Mouse (Mus musculus): ENCODE measurements around the gene Bpifb5.
"Not testable (repeated sequence)": the region's sequence is repeated elsewhere in the genome, so short reads cannot be mapped to it uniquely, and the experiment has no call there.

Gene Bpifb5

GRCm38 (mm10) chr2:154223265-154223916 lies at the start of gene Bpifb5:
Bpifb5 (plus strand) TSS chr2:154223742.
- peak; percentile 81 for DNase-seq (ENCODE audit: low spot score)

DNA sequence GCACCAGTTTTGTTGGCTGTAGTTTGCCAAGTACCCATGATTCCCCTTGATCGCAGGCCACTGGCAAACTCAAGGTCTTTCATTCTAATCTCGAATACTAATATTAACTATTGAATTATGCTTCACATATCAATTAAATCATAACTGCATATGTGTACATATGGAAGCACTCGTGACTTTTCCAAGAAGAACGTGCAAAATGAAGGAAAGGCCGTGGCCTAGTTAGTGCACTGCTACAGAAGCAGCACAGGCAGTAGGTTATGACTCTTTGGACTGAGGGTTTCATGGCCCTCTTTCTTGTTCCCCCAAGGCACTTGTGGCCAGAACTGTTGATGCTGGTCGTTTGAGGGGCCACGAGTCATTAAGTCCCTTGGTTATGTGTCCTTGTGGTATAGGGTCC lies 41.6 kb upstream of the Bpifb5 start:
- not testable (repeated sequence) for DNase-seq (ENCODE audit: low spot score)

DNA sequence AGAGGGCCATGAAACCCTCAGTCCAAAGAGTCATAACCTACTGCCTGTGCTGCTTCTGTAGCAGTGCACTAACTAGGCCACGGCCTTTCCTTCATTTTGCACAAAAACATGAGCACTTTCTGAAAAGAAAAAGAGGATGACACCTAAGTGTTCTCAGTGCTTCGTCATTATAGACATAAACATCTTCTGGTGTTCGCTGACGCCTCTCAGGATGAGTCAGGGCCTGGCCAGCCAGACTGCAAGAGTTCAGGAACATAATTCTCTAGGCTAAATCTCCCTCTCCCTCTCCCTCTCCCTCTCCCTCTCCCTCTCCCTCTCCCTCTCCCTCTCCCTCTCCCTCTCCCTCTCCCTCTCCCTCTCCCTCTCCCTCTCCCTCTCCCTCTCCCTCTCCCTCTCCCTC lies 40.5 kb upstream of the Bpifb5 start:
- not testable (repeated sequence) for DNase-seq (ENCODE audit: low spot score)

- DNase-seq (ENCODE audit: low spot score) = no peak
These were observed 38.2 kb upstream of the Bpifb5 start for GRCm38 (mm10) chr2:154185319-154185718.

DNA sequence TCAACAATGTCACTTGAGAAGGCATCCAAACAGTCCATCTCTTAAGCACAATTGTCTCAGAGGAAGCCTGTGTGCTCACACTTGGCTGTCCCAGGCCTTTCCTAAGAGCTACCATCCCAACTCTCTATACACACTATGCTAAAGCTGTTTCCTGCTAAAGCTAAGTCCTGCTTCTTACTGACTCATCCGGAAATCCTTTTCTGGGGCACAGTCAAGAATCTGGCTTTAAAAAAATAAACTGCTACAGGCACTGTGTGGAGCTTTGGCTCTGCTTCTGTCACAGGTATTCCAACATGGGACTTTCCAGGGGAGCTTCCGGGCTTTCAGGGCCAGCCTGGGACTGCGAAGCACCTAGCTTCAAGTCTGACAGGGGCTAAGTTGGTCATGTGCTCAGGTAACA lies 37.8 kb upstream of the Bpifb5 start:
- DNase-seq (ENCODE audit: low spot score) = no peak

- DNase-seq (ENCODE audit: low spot score) = peak; percentile 50
These were observed 36.1 kb upstream of the Bpifb5 start for GRCm38 (mm10) chr2:154187468-154187867.

DNA sequence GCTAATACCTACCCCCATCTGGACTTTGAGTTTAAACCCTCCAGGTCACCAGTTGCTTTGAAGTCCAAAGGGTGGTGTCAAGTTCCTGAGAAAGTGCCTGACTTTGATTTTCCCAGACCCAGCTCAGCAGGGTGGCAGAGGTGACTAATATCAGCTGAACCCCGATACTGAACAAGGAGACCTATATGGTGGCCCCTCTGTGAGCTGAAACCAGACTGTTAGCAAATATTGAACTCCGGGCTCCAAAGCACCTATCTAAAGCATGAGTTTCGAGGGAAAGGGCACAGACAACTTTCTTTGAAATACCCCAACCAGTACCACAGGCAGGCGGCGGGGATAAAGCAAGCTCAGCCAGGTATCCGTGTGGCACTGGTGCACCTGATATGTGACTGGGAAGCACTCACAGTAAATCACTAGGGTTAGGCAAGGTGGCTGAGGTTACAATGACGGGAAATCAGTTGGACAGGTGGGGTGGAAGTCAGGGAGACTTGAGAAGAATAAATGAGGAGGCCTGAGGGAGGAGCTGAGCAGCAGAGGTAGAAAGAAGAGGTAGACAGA lies 33.6 kb upstream of the Bpifb5 start:
- DNase-seq (ENCODE audit: low spot score) = no peak

GRCm38 (mm10) chr2:154190546-154191258 lies 32.8 kb upstream of the Bpifb5 start, which contains the start of gene Bpifb1:
Bpifb1 (plus strand) TSS chr2:154190818.
- no peak for DNase-seq (ENCODE audit: low spot score)

- no peak for DNase-seq (ENCODE audit: low spot score)
These were observed 31.4 kb upstream of the Bpifb5 start for GRCm38 (mm10) chr2:154192141-154192540.

- no peak for DNase-seq (ENCODE audit: low spot score)
These were observed 30.5 kb upstream of the Bpifb5 start for GRCm38 (mm10) chr2:154193071-154193470.

- no peak for DNase-seq (ENCODE audit: low spot score)
These were observed 29.5 kb upstream of the Bpifb5 start for GRCm38 (mm10) chr2:154193994-154194504.

DNA sequence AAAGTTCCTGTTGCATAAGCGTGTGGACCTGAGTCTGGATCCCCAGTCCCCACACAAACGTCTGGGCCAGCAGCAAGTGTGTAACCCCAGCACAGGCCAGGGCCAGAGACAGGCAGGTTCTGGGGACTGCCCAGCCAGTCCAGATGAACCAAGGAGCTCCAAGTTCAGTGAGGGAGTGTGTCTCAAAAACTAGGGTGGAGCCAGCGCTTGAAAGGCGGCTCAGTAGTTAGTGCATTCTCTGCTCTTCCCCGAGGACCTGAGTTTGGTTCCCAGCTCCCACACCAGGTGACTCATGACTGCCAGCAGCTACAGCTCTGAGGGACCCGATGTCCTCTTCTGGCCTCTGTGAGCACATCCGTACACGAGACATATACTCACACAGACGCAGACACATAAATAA lies 26.5 kb upstream of the Bpifb5 start:
- DNase-seq (ENCODE audit: low spot score) = no peak

GRCm38 (mm10) chr2:154204630-154205029 lies 18.9 kb upstream of the Bpifb5 start:
- no peak for DNase-seq (ENCODE audit: low spot score)

DNA sequence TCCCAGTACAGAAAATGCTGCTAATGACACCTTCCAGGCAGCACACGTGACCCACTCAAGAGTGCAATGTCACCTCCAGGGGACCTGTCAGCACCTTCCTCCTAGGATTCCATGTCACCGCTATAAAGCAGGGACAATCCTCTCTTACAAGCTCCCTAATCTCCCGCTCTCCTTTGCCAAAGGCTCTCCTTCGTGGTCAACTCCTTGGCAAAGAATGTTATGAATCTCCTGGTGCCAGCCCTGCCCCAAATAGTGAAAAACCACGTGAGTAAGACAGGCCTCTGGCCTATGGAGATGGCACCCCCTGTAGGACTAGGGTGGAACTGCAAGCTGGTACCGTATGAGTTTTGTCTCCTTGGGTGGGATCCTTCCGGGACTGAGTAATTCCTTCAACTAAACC lies 16.6 kb upstream of the Bpifb5 start:
- peak; percentile 40 for DNase-seq (ENCODE audit: low spot score)

DNA sequence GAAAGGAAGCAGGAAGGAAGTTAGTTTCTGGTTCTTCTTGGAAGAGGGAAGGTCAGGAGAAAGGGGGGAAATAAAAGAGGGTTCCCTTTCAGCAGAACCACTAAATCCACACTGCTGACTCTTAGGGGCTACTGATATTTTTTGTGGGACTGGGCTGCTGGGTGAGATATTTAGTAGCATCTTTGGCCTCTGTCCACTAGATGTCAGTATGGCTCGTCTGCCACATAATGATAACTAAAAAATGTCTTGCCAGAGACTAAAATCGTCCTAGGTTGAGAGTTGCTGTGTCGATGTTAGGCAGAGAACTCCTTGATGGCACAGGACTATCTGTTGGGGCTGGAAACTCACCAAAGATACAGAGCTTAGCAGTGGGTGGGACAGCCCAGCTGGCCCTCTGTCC lies 14.4 kb upstream of the Bpifb5 start:
- peak; percentile 74 for DNase-seq (ENCODE audit: low spot score)

DNA sequence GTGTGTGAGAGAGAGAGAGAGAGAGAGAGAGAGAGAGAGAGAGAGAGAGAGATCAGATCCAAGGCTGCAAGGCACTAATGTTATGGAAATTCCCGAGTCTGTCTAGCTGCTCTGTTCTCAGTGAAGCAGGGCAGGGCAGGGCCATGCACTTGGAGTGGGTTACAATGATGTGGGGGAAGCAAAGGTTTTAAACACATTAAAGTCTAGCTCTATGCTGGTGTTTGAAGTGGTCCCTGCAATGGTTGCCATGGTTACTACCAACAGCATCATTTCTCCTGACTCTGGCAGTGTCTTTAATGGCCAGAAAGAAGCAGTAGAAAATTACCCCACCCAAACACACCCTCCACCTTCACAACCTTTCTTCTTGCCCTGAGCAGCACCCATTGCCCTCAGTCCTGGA lies 12.4 kb upstream of the Bpifb5 start:
- no peak for DNase-seq (ENCODE audit: low spot score)

GRCm38 (mm10) chr2:154211881-154212280 lies 11.7 kb upstream of the Bpifb5 start:
- DNase-seq (ENCODE audit: low spot score) = no peak

GRCm38 (mm10) chr2:154215191-154215590 lies 8.4 kb upstream of the Bpifb5 start:
- peak; percentile 89 for DNase-seq (ENCODE audit: low spot score)

- DNase-seq (ENCODE audit: low spot score) = no peak
These were observed 3.6 kb upstream of the Bpifb5 start for GRCm38 (mm10) chr2:154219950-154220349.

GRCm38 (mm10) chr2:154223917-154224273 lies 353 bp downstream of the Bpifb5 start:
- DNase-seq (ENCODE audit: low spot score) = peak; percentile 51

DNA sequence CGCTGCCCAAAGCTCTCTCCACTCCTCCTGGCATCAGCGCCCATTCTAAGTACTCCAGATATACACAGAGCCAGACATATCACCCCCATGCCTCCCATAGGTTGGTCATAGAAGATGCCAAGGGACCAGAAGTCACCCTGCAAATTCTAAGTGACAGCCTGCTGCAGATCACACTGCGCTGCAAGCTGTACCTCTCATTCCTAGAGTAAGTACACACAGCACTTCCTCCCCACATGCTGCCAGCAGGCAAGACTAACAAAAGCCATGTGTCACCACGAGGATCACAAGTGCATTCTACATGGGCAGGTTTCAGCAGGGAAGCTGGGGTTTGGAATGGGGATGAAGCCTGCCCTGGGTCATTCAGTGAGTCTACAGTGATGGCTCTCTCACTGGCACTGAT lies 3.4 kb downstream of the Bpifb5 start:
- DNase-seq (ENCODE audit: low spot score) = no peak

DNA sequence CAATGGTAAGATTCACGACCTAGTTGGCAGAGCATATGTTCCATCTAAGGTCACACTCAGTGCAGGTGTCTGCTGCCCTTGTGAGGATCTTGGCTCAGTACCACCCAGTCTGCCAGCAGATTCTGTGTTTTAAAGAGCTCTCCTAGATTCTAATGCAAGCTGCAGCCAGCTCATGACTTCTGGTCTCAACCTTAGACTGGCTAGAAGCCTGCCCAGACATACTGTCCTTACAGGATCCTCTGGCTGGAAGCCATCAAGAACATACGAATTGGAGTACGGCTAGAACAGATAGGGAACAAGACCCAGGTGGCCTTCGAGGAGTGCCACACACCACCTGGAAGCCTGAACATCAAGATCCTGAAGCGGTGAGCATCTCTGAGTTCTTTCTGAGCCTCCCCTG lies 4.3 kb downstream of the Bpifb5 start:
- DNase-seq (ENCODE audit: low spot score) = no peak

- DNase-seq (ENCODE audit: low spot score) = no peak
These were observed 9.9 kb downstream of the Bpifb5 start for GRCm38 (mm10) chr2:154233426-154233825.

Measured in embryo, embryonic 10.5 days (tissue).